Mouse (Mus musculus): ENCODE results near the gene Azgp1. TPM values are rescaled to one million over a fixed set of nuclear protein-coding genes. Genes with fewer than 3 reads are reported as not detected.

Azgp1 gene
- polyA plus RNA-seq, 1 experiment from 2014 or later: not detected

Other genes starting within 250 kb of the Azgp1 start
- 25.0 and 26.5 TPM in 2 replicates for gene Nyap1, start 239.9 kb upstream of the Azgp1 start, polyA plus RNA-seq (2015; fragmentation: Nextera tagmentation; extraction: Ambion mirVana)
- gene Tsc22d4, start 235.8 kb upstream of the Azgp1 start, polyA plus RNA-seq (2015; fragmentation: Nextera tagmentation; extraction: Ambion mirVana): 64.3 and 71.0 TPM in 2 replicates
- 38.3 and 45.0 TPM in 2 replicates for gene Ppp1r35, start 202.7 kb upstream of the Azgp1 start, polyA plus RNA-seq (2015; fragmentation: Nextera tagmentation; extraction: Ambion mirVana)
- 10.3 and 12.3 TPM in 2 replicates for gene Mepce, start 193.9 kb upstream of the Azgp1 start, polyA plus RNA-seq (2015; fragmentation: Nextera tagmentation; extraction: Ambion mirVana)
- 12.7 and 15.4 TPM in 2 replicates for gene Zcwpw1, start 193.7 kb upstream of the Azgp1 start, polyA plus RNA-seq (2015; fragmentation: Nextera tagmentation; extraction: Ambion mirVana)
- 0.43 and 1.3 TPM in 2 replicates for gene Pilra, start 145.2 kb upstream of the Azgp1 start, polyA plus RNA-seq (2015; fragmentation: Nextera tagmentation; extraction: Ambion mirVana)
- gene Pilrb1, start 123.4 kb upstream of the Azgp1 start, polyA plus RNA-seq (2015; fragmentation: Nextera tagmentation; extraction: Ambion mirVana): not detected in 2 replicates
- gene Pilrb2, start 109.7 kb upstream of the Azgp1 start, polyA plus RNA-seq (2015; fragmentation: Nextera tagmentation; extraction: Ambion mirVana): not detected in 2 replicates
- gene Cyp3a13, start 59.9 kb upstream of the Azgp1 start, polyA plus RNA-seq (2015; fragmentation: Nextera tagmentation; extraction: Ambion mirVana): not detected in 2 replicates
- 0.04 TPM in 1 of 2 replicates, not detected in the other for gene Gjc3, start 18.4 kb upstream of the Azgp1 start, polyA plus RNA-seq (2015; fragmentation: Nextera tagmentation; extraction: Ambion mirVana)
- gene Smok3a, start 39.7 kb downstream of the Azgp1 start, polyA plus RNA-seq (2015; fragmentation: Nextera tagmentation; extraction: Ambion mirVana): not detected in 2 replicates
- gene Smok3b, start 39.9 kb downstream of the Azgp1 start, polyA plus RNA-seq (2015; fragmentation: Nextera tagmentation; extraction: Ambion mirVana): not detected in 2 replicates
- not detected in 2 replicates for gene Smok3c, start 71.7 kb downstream of the Azgp1 start, polyA plus RNA-seq (2015; fragmentation: Nextera tagmentation; extraction: Ambion mirVana)
- 24.7 and 27.5 TPM in 2 replicates for gene Zkscan1, start 103.6 kb downstream of the Azgp1 start, polyA plus RNA-seq (2015; fragmentation: Nextera tagmentation; extraction: Ambion mirVana)
- 111 and 123 TPM in 2 replicates for gene Zscan21, start 135.4 kb downstream of the Azgp1 start, polyA plus RNA-seq (2015; fragmentation: Nextera tagmentation; extraction: Ambion mirVana)
- 46.1 and 49.5 TPM in 2 replicates for gene Zfp113, start 174.2 kb downstream of the Azgp1 start, polyA plus RNA-seq (2015; fragmentation: Nextera tagmentation; extraction: Ambion mirVana)
- gene Cops6, start 179.6 kb downstream of the Azgp1 start, polyA plus RNA-seq (2015; fragmentation: Nextera tagmentation; extraction: Ambion mirVana): 308 and 315 TPM in 2 replicates
- 29.2 and 29.7 TPM in 2 replicates for gene Ap4m1, start 190.5 kb downstream of the Azgp1 start, polyA plus RNA-seq (2015; fragmentation: Nextera tagmentation; extraction: Ambion mirVana)
- gene Mcm7, start 190.9 kb downstream of the Azgp1 start, polyA plus RNA-seq (2015; fragmentation: Nextera tagmentation; extraction: Ambion mirVana): 258 and 276 TPM in 2 replicates
- 115 and 121 TPM in 2 replicates for gene Taf6, start 205.9 kb downstream of the Azgp1 start, polyA plus RNA-seq (2015; fragmentation: Nextera tagmentation; extraction: Ambion mirVana)
- gene Cnpy4, start 206.0 kb downstream of the Azgp1 start, polyA plus RNA-seq (2015; fragmentation: Nextera tagmentation; extraction: Ambion mirVana): 48.1 and 48.2 TPM in 2 replicates
- 10.8 and 12.2 TPM in 2 replicates for gene Mblac1, start 212.8 kb downstream of the Azgp1 start, polyA plus RNA-seq (2015; fragmentation: Nextera tagmentation; extraction: Ambion mirVana)
- not detected in 2 replicates for gene Nxpe5, start 244.4 kb downstream of the Azgp1 start, polyA plus RNA-seq (2015; fragmentation: Nextera tagmentation; extraction: Ambion mirVana)